Mouse (Mus musculus): ENCODE measurements around the gene Veph1.

DNA sequence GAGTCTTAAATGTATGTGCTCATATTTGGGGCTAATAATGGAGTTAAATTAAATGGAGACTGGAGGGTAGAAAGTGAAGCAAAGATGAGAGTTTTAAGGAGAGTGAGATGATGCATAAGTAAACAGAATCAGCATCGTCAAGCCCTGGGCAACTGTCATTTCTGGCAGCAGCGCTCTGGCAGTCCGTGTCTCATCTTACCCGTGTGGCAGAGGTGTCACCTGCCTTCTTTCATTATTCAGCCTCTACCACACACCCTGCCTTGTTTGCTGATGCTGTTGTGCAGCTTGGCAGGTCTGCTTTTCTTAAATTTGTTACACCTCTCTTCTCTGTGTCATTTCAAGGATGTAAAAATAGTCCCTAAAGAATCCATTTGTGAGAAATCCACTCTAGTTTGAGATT lies 33.4 kb downstream of the Veph1 start:
- TF ChIP-seq CTCF (IDR thresholded peaks at IDR 0.05; ENCODE audit: insufficient read depth, low read length): no peak
- no peak for TF ChIP-seq POLR2A (IDR thresholded peaks at IDR 0.05; ENCODE audit: borderline replicate concordance, extremely low read depth, low read depth, low read length)
